Mouse (Mus musculus) small intestine, adult 2 months (tissue): Measurements from ENCODE around the gene Gm20662.

Experiments
- CTCF ChIP-seq: fragments of 200-500 bp; IDR thresholded peaks from 2 replicates; pipeline ENCODE4 v1.5.1; 2012; ENCODE audit warnings: low read depth, mild to moderate bottlenecking, control low read depth, inconsistent platforms, low read length, moderate library complexity, mixed read lengths; ENCODE audit not compliant: insufficient replicate concordance, insufficient read length; ENCODE audit errors: extremely low read depth
- POLR2A ChIP-seq: fragments of 200-500 bp; IDR thresholded peaks from 2 replicates; pipeline ENCODE4 v1.6.1; 2012; ENCODE audit warnings: low read depth, mild to moderate bottlenecking, control low read depth, inconsistent platforms, low read length, moderate library complexity

- no peak for TF ChIP-seq CTCF
- TF ChIP-seq POLR2A = no peak
Observed at GRCm38 (mm10) chr9:107961351-107961762, 34.8 kb upstream of the Gm20662 start.
